Mouse (Mus musculus) liver, adult (tissue): ENCODE results near the gene Atp1a1.

ENCODE experiments used
- GATA4 ChIP-seq: IDR thresholded peaks from 2 replicates; pipeline ENCODE4 v1.6.1; 2014; ENCODE audit warnings: mild to moderate bottlenecking, low read length; ENCODE audit not compliant: insufficient replicate concordance

Atp1a1 gene

DNA sequence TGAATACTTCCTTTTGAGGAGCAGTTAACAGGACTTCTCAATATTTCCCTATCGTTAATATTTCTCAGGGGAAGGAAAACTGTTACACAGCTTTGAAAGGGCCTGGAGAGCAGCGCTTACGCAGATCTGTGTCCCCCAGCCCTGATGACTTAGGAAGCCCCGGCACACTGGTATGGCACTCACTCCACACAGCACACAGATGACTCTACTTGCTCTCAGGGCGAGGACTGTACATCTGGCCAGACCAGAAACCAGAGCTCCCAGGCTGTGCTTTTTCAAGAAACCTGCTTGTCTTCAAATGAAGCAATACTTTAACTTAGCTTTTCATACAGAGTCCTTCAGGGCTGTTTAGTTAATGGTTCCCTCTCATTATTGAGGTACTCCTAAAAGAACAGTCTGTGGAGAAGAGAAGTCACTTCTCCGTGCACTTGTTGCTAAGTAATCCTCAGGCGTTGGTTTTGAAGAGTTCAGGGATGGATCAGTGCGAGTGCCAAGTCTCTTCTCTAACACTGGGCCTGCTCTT, 3.4 kb downstream of the Atp1a1 start:
- no peak for TF ChIP-seq GATA4

DNA sequence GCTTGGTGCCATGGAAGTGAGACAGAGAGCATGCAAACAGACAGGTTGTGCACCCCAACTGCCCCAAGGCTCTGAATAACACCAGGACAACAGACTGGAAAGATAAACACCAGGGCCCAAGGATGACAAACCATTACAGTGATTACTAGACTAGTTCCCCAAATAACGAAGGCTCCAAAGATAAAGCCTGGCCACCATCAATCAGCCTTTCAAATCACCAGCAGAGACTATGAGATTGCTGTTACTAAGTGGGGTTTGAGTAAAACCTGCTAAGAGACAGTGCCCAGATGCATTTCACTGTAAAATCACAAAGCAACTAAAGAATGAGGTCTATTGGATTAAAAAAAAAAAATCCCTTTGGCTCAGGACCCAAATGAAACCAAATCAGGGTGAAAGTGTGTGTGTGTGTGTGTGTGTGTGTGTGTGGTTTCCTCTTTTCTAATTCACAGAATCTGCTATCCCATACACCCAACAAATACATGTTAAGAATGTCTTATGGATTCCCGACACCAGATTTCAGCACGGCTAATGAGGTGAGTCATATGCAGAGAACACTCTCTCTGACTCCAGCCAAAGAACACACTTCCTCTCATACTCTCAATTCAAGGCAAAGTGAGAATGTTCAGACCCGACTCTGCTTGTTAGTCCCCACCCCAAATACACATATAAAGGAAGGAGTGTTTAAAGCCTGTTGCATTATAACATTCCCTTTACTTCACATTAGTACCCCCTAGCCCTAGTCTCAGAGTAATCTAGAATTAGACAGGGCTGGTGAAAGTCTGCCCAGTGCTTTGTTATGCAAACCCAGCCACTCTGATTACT, 4.4 kb downstream of the Atp1a1 start:
- no peak for TF ChIP-seq GATA4

DNA sequence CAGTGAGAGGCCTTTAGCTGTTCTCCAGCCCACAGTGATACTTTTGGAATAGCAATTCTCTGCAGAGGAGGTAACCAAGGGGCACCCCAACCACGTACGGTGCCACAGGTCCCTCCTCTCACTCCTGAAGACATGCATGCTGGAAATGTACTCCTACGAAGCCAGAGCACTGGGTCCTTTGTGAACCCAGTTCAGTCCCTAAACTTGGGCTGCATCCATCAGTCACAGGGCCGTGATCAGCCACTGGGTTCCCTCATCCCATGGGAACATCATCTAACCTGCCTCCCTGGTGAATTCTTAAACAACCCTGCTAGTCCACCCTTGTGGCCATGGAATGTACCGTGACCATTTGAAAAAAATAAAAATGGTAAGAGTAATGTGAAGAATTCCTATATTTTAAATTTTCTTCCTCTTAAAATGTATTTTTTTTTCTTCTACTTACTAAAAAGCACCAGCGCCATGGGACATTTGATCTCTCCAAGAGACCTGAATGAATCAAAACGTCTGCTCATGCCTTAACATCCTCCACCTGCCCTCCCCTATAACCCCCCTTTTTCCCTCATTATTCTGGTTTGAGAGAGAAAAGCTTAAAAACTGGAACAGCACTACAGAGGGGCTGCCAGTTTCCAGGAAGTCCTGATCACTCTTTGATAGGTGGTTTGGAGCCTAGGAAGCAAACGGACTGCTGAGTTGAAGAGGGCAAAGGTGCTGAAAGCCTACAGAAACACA, 5.1 kb downstream of the Atp1a1 start:
- no peak for TF ChIP-seq GATA4

DNA sequence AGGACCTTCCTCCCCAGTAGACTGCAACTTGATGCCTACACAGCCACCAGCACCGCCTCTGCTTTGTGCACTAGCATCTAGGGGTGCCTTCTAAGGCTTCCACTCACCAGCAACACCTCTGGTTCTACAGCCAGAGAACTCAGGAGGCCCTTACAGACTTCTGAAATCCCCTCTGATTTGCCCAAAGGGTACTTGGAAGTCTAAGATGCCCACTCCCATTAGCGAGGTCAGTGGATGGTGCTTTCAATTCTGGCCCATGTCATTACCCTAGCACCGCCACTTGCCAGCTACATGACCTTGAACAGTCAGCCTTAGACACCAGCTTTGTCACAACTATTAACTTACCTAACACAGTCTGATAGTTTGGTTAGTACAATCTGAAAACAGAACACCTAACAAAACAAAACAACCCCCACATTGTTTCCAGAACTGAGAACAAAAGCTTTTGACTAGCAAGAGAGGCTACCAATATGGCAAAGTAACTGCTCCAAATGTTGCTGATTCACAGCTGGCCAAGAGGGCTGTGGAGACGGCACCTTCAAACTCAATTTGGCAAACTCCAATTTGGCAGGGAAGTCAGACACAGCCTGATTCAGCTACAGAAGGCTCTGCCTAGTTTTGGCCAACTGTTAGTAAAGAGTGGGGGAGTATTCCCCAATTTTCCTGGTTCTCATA, 6.1 kb downstream of the Atp1a1 start:
- TF ChIP-seq GATA4 = no peak

DNA sequence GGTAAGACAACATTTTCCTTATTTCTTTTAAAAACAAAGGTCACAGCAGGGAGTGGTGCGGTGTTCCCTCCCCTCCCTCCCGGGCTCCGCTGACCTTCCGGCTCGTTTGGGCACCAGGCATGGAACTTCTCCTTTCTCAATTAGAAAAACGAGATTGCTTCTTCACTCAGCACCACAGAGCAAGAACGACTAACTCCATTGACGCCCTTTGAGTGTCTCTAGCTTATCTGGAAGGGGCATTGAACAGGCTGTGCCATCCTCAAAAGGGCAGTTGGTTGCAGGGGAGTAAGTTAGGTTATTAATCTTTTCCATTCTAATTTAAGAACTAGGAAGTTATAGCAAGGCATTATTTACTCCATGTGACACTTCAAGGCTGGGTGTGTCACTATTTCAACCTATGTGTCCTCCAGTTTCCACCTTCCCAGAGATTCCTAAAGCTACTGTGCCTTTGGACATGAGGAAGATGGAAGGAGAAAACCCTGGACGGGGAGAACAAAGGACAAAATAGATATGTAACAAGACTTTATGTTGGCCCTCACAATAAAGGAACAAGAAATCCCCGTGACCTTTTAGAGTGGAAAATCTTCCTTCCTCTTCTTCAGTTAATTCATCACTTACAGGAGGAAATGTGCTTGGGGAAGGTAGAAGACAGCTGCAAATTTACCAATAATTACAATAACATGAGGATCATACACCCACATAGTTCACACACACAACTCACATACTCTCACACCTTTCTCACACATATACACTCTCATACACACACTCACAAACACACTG, 7.0 kb downstream of the Atp1a1 start:
- no peak for TF ChIP-seq GATA4

DNA sequence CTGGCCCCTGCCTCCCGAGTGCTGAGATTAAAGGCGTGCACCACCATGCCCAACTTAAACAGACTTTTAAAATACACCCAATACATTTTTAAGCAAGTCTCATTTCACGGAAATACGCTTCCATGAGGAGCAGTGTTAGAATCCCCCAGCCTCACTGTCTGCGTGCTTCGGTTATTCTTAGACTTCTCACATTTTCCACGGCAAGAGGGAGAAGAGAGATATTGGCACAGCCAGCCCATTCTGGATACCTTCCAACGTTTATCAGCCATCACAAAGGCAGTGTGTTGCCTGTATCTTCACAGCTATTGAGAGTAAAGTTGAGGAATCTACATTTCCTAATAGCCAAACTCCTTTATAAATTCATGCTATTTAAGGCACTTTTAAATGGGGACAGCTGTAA, 7.8 kb downstream of the Atp1a1 start:
- TF ChIP-seq GATA4 = no peak

- TF ChIP-seq GATA4 = no peak
Observed at GRCm38 (mm10) chr3:101595866-101596630, 8.4 kb downstream of the Atp1a1 start.

DNA sequence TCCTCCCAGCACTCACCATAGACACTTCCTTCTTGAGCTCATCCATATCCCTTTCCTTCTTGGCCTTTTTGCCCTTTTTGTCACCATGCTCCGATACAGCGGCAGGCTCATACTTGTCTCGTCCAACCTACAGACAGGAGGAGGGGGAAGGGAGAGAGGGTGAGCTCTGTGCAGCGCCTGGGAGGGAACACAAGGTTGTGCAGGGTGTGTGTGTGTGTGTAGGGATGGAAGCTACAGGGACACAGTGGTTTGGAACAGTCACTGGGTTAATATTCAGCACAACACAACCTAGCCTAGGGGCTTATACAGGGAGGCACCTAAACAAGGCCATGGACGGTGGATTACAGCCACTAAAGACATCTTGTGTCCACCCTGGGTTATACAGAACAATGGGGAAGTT, 9.5 kb downstream of the Atp1a1 start:
- no peak for TF ChIP-seq GATA4

DNA sequence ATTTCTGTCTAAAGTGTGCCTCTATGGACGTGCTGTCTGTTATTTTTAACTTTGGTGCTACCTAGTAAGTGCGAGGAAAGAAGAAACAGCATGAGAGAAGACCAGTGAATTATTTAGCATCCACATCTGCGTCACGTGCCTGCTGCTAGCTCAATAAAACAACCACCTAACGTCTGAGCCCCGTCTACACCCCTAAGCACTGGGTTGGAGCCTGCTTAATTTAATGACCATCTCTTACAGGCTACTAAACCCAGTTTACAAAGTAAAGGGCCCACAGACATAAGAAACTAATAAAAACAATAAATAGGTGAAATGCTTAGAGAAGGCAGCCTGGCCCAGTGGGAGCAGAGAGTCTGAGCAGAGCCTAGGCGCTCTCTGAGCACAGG, 11.2 kb downstream of the Atp1a1 start:
- TF ChIP-seq GATA4 = no peak

GRCm38 (mm10) chr3:101592281-101593265, 11.9 kb downstream of the Atp1a1 start:
- TF ChIP-seq GATA4 = no peak

GRCm38 (mm10) chr3:101590380-101590779, 14.1 kb downstream of the Atp1a1 start:
- no peak for TF ChIP-seq GATA4

DNA sequence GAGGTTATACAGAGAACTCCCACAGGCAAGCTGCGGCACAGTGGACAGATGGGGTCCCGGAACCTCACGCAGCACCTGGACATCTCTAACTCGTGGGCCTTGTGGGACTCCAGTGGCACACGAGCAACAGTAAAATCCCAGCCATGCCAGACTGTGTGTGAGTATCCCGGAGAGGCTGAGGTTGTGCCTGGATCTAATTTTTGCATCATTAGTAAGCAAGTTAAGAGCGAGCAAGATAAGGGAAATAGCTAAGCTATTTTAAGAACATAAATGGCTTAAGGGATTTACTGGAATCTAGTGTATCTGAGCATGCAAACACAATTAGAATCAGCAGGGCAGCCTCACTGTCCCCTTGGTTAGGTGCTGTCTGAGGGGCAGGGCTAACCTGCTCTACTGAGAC, 16.2 kb downstream of the Atp1a1 start:
- no peak for TF ChIP-seq GATA4

DNA sequence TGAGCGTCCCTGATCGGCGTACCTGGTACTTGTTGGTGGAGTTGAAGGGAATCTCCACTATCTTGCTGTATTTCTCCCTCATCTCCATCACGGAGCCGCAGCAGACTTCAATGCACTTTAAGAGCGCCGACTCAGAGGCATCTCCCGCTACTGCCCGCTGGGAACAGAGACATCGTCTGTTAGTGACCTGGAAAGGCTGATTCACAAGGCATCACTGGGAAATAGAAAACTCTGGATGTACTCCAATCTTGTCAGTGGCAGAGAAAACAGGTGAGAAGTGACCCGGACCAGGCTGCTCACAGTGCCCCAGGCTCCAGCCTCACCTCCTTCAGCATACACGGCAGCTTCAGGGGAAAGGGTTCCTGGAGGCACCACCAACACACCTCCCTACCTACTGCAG, 17.7 kb downstream of the Atp1a1 start:
- TF ChIP-seq GATA4 = no peak
